Mouse (Mus musculus): ENCODE results near the gene Nufip1.

Gene Nufip1

GRCm38 (mm10) chr14:76110396-76111221 lies at the start of gene Nufip1, which contains the start of gene Gpalpp1:
Nufip1 (plus strand) TSS chr14:76110891.
Gpalpp1 (minus strand) TSS chr14:76110760.
- DNase-seq (ENCODE audit: low read depth, low spot score) = peak; percentile 96

GRCm38 (mm10) chr14:76067237-76067636 lies 43.5 kb upstream of the Nufip1 start:
- no peak for DNase-seq (ENCODE audit: low read depth, low spot score)

DNA sequence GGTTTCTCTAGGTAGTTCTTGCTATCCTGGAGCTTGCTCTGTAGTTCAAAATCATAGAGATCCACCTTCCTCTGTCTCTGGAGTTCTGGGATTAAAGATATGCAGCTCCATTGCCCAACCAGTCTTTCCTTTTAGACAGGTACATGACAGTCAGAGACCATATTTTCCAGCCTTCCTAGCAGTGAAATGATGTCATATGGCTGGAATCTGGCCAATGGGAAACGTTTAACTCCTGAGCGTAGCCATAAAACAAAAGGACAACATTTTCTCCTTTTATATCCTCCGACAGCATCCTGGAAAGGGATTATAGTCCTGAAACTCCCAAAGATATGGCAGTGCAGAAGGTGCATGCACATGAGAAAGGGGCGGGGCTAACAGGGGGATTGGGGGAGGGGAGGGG lies 42.4 kb upstream of the Nufip1 start:
- no peak for DNase-seq (ENCODE audit: low read depth, low spot score)

DNA sequence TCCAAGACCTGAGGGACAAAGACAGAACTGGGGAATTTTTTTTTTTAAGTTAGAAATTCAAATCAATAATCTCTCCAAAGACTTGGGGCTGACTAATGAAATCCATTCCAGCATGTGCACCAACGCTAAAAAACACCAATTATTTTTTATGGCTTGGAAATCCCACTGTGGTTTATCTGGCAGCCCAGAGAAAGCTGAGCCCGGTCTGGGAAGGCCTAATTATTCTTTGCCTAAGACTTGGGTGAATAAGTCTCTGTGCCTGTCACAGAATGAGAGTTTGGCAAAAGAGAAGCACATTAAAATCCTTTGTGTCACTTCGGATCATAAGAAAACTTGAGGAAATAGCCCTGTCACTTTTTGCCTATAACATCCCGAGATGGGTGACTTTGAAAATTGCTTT lies 41.4 kb upstream of the Nufip1 start:
- DNase-seq (ENCODE audit: low read depth, low spot score) = no peak

DNA sequence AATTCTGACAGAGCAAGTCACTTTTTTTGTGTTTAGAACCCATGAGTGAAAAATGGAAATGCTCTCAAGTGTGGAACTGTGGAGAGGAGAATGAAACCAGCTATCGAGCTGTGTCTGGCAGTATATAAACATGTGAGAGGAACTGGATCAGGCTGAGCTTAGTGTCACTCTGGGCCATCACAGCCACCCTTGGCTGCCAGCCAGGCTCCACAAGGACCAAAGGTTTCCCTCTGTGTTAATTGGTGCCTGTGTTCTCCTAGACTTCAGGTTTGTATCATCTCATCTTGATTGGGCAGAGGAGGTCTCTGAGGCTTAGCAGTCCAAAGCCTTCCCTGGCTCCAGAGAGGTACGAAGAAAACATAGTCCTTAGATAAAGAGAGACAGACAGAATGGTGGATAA lies 38.1 kb upstream of the Nufip1 start:
- DNase-seq (ENCODE audit: low read depth, low spot score) = no peak

- no peak for DNase-seq (ENCODE audit: low read depth, low spot score)
These were observed 36.5 kb upstream of the Nufip1 start for GRCm38 (mm10) chr14:76074206-76074605.

- DNase-seq (ENCODE audit: low read depth, low spot score) = no peak
These were observed 35.0 kb upstream of the Nufip1 start for GRCm38 (mm10) chr14:76075721-76076120.

- DNase-seq (ENCODE audit: low read depth, low spot score) = no peak
These were observed 34.1 kb upstream of the Nufip1 start for GRCm38 (mm10) chr14:76076602-76077001.

DNA sequence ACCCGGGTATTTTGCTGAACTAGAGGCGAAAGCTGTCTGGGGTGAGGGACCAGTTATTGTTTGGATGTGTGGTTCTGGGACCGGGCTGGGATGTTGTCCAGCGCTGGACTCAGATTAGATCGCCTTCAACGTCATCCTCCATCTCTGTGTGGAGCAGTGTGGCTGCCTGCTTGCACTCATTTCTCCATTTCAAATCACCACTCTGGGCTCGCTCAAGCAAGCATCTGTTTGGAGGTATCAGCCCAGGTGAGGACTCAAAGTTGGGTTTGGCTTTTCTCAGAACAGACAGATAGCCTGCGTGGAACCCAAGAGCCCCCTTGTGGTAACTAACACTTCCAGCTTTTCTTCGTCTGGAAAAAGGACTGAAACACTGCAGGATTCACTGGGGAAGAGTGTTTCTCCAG lies 33.6 kb upstream of the Nufip1 start:
- peak; percentile 48 for DNase-seq (ENCODE audit: low read depth, low spot score)

- DNase-seq (ENCODE audit: low read depth, low spot score) = no peak
These were observed 29.2 kb upstream of the Nufip1 start for GRCm38 (mm10) chr14:76081451-76081850.

DNA sequence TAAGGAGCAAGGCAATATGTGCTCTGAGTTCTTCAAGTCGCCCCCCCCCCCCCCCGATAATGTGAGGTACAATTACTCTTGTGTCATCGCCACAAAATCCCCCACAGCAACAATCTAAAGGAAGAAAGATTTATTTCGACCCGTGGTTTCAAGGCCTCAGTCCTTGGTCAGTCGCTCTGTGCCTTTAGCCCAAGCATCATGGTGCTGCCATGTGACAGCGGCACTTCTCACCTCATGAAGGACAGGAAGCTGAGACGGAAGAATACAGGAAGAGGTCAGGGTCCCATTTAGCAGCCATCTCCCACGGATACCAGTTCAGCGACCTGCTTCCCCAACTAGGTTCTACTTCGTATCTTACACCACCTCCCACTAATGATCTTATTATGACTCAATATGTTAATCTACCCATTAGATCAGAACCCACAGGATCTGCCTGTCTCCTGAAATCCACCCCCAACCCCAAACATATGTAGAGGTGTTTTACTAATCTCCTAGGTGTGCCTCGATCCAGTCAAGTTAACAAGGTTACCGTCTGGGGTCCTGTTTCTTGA lies 28.5 kb upstream of the Nufip1 start:
- DNase-seq (ENCODE audit: low read depth, low spot score) = no peak

DNA sequence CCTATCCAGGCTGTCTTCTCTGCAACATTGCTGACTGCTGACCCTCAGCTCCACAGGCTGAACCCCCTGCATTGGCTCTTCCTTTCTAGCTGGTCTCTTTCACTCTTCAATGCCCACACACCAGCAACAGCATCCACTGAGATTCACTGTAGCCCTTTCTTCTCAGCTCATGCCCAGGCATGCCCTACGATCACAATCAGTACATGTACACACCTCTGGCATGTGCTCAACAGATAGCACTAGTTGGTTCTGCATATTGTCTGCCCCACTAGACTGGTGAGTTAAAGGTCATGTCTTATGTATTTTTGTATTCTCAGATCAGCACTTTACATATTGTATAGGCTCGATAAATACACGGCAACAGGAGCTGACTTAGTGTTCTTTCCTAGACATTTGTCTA lies 26.5 kb upstream of the Nufip1 start:
- no peak for DNase-seq (ENCODE audit: low read depth, low spot score)

- DNase-seq (ENCODE audit: low read depth, low spot score) = no peak
These were observed 13.4 kb upstream of the Nufip1 start for GRCm38 (mm10) chr14:76097244-76097643.

GRCm38 (mm10) chr14:76097815-76098214 lies 12.9 kb upstream of the Nufip1 start:
- no peak for DNase-seq (ENCODE audit: low read depth, low spot score)

DNA sequence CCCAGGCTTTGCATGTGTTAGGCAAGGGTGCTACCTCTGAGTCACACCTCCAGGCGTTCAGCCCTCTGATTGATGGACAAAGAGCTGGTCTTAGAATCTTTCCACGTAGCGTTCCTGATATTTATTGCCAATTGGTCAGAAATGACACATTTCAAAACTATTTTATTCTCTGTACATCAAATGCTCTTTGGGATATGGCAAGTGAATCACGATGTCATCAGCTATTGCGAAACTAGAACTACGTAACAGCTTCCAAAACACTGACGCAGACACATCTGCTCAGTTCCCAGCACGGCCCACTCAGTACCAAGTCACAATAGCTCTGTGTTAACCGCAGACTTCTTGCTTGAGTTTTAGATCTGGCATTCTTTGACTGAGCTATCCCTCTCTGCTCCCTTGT lies 11.1 kb upstream of the Nufip1 start:
- no peak for DNase-seq (ENCODE audit: low read depth, low spot score)

- no peak for DNase-seq (ENCODE audit: low read depth, low spot score)
These were observed 5.1 kb downstream of the Nufip1 start for GRCm38 (mm10) chr14:76115744-76116143.

DNA sequence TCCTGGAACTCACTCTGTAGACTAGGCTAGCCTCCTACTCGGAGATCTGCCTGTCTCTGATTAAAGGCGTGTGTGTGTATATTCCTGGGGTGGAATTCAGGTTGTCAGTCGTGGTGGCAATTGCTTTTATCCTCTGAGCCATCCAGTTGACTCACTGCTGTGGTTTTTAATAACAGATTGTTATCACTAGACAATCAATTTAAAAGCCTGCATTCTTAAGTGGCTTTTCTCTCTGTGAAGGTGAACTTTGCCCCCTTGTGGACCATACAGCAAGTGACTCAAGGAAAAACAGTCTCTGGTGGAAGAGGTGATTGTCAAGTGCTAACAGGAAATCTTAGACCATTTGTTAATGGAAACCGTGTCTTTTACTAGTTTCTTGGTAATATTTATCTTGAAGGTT lies 8.3 kb downstream of the Nufip1 start:
- peak; percentile 31 for DNase-seq (ENCODE audit: low read depth, low spot score)

GRCm38 (mm10) chr14:76120472-76120871 lies 9.8 kb downstream of the Nufip1 start:
- no peak for DNase-seq (ENCODE audit: low read depth, low spot score)

- peak; percentile 42 for DNase-seq (ENCODE audit: low read depth, low spot score)
These were observed 11.4 kb downstream of the Nufip1 start for GRCm38 (mm10) chr14:76121901-76122662.

DNA sequence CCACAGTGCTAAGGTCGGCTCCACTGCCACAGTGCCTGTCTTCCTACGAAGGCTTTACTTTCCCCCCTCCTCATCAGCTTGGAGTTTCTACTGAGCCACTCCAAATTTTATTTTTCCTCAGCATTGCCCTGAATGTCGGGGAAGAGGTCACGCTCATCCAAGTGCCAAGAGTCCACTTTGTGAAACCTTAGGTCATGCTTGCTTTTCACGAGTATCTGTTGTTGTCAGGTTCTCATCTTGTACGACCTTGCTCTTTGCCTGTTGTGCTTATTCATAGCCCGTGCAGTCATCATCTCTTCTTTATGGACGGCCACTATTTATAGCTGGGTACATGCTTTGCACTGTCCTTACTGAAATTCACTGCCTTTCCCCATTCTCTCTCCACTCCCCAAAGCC lies 12.0 kb downstream of the Nufip1 start:
- DNase-seq (ENCODE audit: low read depth, low spot score) = no peak

DNA sequence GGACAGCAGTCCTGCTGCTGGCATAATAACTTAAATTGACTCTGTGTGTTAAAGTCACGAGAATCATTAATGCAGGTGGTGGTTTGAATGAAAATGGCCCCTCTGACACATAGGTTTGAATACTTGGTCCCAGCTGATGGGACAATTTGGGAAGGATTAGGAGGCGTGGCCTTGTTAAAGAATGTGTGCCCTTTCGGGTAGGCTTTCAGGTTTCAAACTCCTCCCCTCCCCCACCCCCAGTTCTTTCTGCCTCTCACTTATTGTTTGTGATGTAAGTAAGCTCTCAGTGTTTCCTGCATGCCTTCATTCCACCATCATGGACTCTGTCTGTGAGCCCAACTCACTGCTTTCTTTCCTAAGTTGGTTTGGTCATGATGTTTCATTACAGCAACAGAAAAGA lies 16.6 kb downstream of the Nufip1 start:
- no peak for DNase-seq (ENCODE audit: low read depth, low spot score)

DNA sequence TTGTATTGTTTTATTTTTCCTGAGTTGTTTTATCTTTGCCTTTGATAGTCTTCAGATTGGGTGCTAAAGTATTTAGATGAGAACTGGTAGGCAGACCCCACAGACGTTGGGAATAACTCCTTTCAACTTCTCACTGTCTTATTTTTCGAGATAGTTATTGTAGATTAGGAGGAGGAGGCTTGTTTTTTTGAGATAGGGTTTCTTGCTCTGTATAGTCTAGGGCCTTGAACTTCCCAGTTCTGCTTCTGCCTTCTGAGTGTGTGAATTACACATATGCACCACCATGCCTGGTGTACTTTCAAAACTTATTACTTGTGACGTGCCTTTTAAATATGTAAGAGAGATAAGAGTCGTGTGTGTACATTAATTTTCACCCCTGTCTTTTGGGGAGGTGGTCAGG lies 17.5 kb downstream of the Nufip1 start:
- DNase-seq (ENCODE audit: low read depth, low spot score) = no peak

DNA sequence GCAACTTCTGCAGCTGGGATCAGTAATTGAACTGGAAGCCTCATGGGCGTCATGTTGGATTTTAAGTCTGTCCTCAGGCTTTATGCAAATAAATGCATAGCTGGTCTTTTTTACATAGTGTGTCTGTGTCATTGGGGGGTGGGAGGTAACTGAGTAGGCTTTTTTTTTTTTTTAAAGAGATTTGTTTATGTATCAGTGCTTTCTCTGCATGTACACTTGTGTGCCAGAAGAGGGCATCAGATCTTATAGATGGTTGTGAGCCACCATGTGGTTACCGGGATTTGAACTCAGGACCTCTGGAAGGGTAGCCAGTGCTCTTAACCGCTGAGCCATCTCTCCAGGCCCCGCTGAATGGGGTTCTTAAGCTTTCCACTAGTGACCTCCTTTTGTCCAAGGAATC lies 24.3 kb downstream of the Nufip1 start:
- no peak for DNase-seq (ENCODE audit: low read depth, low spot score)
